Mouse (Mus musculus) ES-E14 (cell line): ENCODE results near the gene Nol3. TPM values are rescaled to one million over a fixed set of nuclear protein-coding genes. Genes with fewer than 3 reads are reported as not detected.
"Not testable (repeated sequence)": the region's sequence is repeated elsewhere in the genome, so short reads cannot be mapped to it uniquely, and the experiment has no call there.

Experiments used
- DNase-seq: peaks from one replicate; pipeline ENCODE4 v3.0.0-alpha.2; 2013; ENCODE audit warnings: low read depth, low spot score
- H3K27ac ChIP-seq: 2 replicates; pipeline ENCODE4 v1.5.1; 2012; ENCODE audit warnings: low read depth, mild to moderate bottlenecking, low read length, moderate library complexity, mixed read lengths; ENCODE audit not compliant: poor library complexity, insufficient read depth, severe bottlenecking
- H3K36me3 ChIP-seq: 2 replicates; pipeline ENCODE4 v1.6.1; 2012; ENCODE audit warnings: mild to moderate bottlenecking, low read length, moderate library complexity, mixed read lengths; ENCODE audit not compliant: control insufficient read depth, poor library complexity, insufficient read depth, severe bottlenecking
- H3K4me1 ChIP-seq, 2 experiments: fragments of 150-350 bp in 1 of 2; sonication (generic) in 1 of 2; 2 replicates each; pipeline ENCODE4 v1.6.1; 2012; ENCODE audit warnings: low read length in 2 of 2, mild to moderate bottlenecking in 1 of 2, mixed read lengths in 1 of 2; ENCODE audit not compliant: control insufficient read depth in 2 of 2, insufficient read depth in 2 of 2, poor library complexity in 1 of 2
- H3K4me3 ChIP-seq, 2 experiments: fragments of 150-350 bp in 1 of 2; sonication (generic) in 1 of 2; 2 replicates each; pipeline ENCODE4 v1.5.1; 2012; ENCODE audit warnings: low read length in 2 of 2, low read depth in 1 of 2, mild to moderate bottlenecking in 1 of 2, mixed read lengths in 1 of 2; ENCODE audit not compliant: insufficient read depth in 1 of 2, poor library complexity in 1 of 2, severe bottlenecking in 1 of 2
- H3K9ac ChIP-seq: 2 replicates; pipeline ENCODE4 v1.6.1; 2012; ENCODE audit warnings: low read depth, mild to moderate bottlenecking, low read length, mixed read lengths; ENCODE audit not compliant: poor library complexity, insufficient read depth, severe bottlenecking
- H3K9me3 ChIP-seq: fragments of 150-350 bp; sonication (generic); 2 replicates; pipeline ENCODE4 v1.6.1; 2012; ENCODE audit warnings: low read depth, mild to moderate bottlenecking, low read length; ENCODE audit not compliant: control insufficient read depth, insufficient read depth
- CHD2 ChIP-seq: IDR thresholded peaks from 2 replicates; pipeline ENCODE4 v1.6.1; 2014; ENCODE audit warnings: mild to moderate bottlenecking, low read depth, low read length, inconsistent platforms
- HCFC1 ChIP-seq: IDR thresholded peaks from 2 replicates; pipeline ENCODE4 v1.6.1; 2012; ENCODE audit warnings: low read length, inconsistent platforms, borderline replicate concordance; ENCODE audit not compliant: insufficient read depth
- MAFK ChIP-seq: IDR thresholded peaks from 2 replicates; pipeline ENCODE4 v1.6.1; 2014; ENCODE audit warnings: mild to moderate bottlenecking, low read depth, low read length, inconsistent platforms; ENCODE audit not compliant: insufficient read depth
- ZC3H11A ChIP-seq: IDR thresholded peaks from 2 replicates; pipeline ENCODE4 v1.6.1; 2012; ENCODE audit warnings: low read depth, mild to moderate bottlenecking, inconsistent platforms, low read length, borderline replicate concordance
- ZNF384 ChIP-seq: IDR thresholded peaks from 2 replicates; pipeline ENCODE4 v1.6.1; 2012; ENCODE audit warnings: low read depth, low read length, inconsistent platforms
- in situ Hi-C, 2 experiments: fragments of 600-800 bp; cut with MboI; formaldehyde crosslinking; loops; one replicate each; pipeline ENCODE4 v1.15.1; 2025; ENCODE audit warnings: low sequenced_read_pairs in 2 of 2, inconsistent platforms in 1 of 2; ENCODE audit not compliant: unreplicated experiment in 2 of 2
- total RNA-seq: library from RNA; depleted of rRNA; stranded (reverse); fragments of 300-350 nt; gene quantifications from 2 replicates; pipeline ENCODE4 v1.2.3, GENCODE M21; 2012; rRNA removed

The Nol3 gene
- 0.85 and 1.0 TPM in 2 replicates for total RNA-seq

DNA sequence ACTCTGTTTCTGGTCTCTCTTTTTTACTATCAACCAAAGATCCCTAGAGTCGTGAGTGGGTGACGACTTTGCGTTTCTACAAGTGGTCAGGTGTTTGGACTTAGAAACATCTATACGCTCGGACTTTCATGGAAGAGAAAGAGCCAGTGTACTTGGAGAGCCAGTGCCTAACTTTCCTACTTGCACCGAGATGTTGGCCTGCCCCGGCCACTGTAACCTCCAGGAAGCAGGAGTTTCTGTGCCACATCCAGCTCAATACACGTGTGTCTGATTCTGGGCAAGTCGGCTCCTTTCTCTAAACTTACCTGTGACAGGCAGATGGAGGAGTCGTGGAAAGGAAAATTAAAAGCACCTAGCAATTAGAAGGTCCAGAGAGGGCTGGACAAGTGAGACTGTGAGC, at the start of gene Nol3:
Nol3 (plus strand) TSS at position 301 of the 400 bp plus-strand sequence.
- no peak for TF ChIP-seq MAFK
- TF ChIP-seq CHD2 = no peak
- TF ChIP-seq HCFC1 = no peak
- TF ChIP-seq ZC3H11A = no peak
- in situ Hi-C loops = no loop called here
- DNase-seq = no peak
- Histone ChIP-seq H3K36me3 (no peaks in the 10 kb centered on the region), H3K4me1 (peaks cover 5 to 13% of the 10 kb centered on the region in 2 experiments; a peak in 2 of 4 replicates), H3K27ac (no peak within 1 kb of the TSS), H3K9ac (peak within 1 kb of the TSS; percentile 17; the same call in 1 of the 2 replicates), H3K9me3 (no peaks in the 10 kb centered on the region), H3K4me3 (peak within 1 kb of the TSS; percentile 27 to 51)

DNA sequence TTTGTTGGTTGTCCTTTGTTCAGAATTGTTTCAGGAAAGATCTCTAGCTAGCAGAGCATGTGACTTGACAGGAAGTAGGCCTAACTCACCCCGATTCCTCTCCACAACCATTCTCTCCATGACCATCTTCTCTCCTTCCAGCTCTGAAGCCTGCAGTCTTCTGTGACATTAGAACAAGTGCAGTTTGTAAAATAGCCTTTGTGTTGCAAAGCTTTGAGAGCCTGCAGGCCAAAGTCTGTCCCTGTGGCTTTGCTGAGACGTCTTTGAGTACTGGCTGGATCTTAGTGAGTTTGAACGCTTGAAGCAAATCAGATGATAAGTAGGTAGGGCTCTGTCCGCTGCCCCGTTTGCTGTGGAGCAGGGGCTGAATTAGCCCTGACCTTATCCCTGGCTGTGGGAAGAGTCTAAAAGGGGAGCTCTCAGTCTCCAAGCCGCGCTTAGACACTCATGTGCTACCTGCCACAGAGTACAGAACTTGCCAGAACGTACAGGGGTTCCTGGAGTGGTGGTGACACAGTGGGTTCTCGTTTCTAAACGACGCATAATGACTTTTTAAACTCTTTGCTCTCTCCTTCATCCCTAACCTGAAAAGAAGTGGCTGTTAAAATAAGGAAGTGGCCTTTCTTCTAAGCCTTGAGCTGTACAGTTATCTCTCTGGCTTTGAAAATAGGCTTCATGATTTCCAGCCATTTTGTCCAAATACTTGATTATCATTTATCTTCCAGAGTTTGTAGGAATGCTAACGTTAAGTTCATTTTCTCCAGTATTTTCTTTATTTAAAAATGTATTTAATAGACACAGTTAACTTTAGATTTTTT, 44.2 kb upstream of the Nol3 start:
- H3K27ac ChIP-seq = peak overlapping the region; percentile 86
- no peaks in the 10 kb centered on the region for H3K9me3 ChIP-seq

GRCm38 (mm10) chr8:105232321-105232693, 43.6 kb upstream of the Nol3 start:
- DNase-seq, in situ Hi-C loops, H3K4me3 ChIP-seq, H3K27ac ChIP-seq, H3K9me3 ChIP-seq, H3K9ac ChIP-seq: not testable (repeated sequence)
- peaks cover 14 to 23% of the 10 kb centered on the region in 2 experiments for H3K4me1 ChIP-seq
- H3K36me3 ChIP-seq = peaks cover 10% of the 10 kb centered on the region

More for the DNA sequence above, 44.2 kb upstream of the Nol3 start:
- no peak for DNase-seq
- Histone ChIP-seq H3K9ac (peak overlapping the region; percentile 9; the same call in 1 of the 2 replicates), H3K4me1 (peaks cover 14 to 23% of the 10 kb centered on the region in 2 experiments), H3K4me3 (peak overlapping the region; percentile 31 to 36; a peak in 2 of 4 replicates), H3K36me3 (peaks cover 10% of the 10 kb centered on the region)
- TF ChIP-seq ZNF384 (peak; percentile 67), ZC3H11A (no peak), MAFK (no peak), HCFC1 (no peak), CHD2 (no peak)
- in situ Hi-C loops = no loop called here

GRCm38 (mm10) chr8:105233126-105233935, 42.6 kb upstream of the Nol3 start:
- peaks cover 17 to 23% of the 10 kb centered on the region in 2 experiments for H3K4me1 ChIP-seq
- peaks cover 10% of the 10 kb centered on the region for H3K36me3 ChIP-seq
- in situ Hi-C loops = no loop called here
- peak overlapping the region; percentile 64; the same call in 1 of the 2 replicates for H3K27ac ChIP-seq
- TF ChIP-seq ZC3H11A (no peak), CHD2 (peak; percentile 63; the same call in 1 of the 2 replicates), ZNF384 (0 out of 2 replicates have a peak, but pooled peaks have one; percentile 76), HCFC1 (no peak), MAFK (0 out of 2 replicates have a peak, but pooled peaks have one; percentile 20)
- H3K9me3 ChIP-seq = no peaks in the 10 kb centered on the region
- H3K4me3 ChIP-seq = no peak overlapping the region
- DNase-seq = no peak
- no peak overlapping the region; the same call in 1 of the 2 replicates for H3K9ac ChIP-seq
